Comparison of ENCODE assay signal across 8 mouse cellular contexts in genomic region chr8:75088989-75089881, GRCm38 (mm10). TPM values are rescaled to one million over a fixed set of nuclear protein-coding genes. Genes with fewer than 3 reads are reported as not detected.
DNase-seq lines count a peak whose midpoint lies in the region; ATAC-seq and TF ChIP-seq lines count a peak whose summit lies in the region.

No protein-coding gene starts in this region.

- peak overlapping the region; percentile 51 for H3K4me3 ChIP-seq in gastrocnemius, adult 2 months
- H3K4me3 ChIP-seq in hindbrain, embryonic 14.5 days (replicated peaks; ENCODE audit: low read length) = no peak overlapping the region
- H3K4me3 ChIP-seq in lung, postnatal 0 days (ENCODE audit: low read depth, low read length) = peak overlapping the region; percentile 28; the same call in 1 of the 2 replicates

- H3K4me2 ChIP-seq in hindbrain, embryonic 14.5 days (replicated peaks) = peak overlapping the region; percentile 1
- peak overlapping the region; percentile 48 for H3K4me2 ChIP-seq in lung, postnatal 0 days (replicated peaks; ENCODE audit: low read depth, low read length)

- intact Hi-C loops in gastrocnemius, adult 2 months (cut with DNase I) = no loop called here

- H3K27ac ChIP-seq in gastrocnemius, adult 2 months = peak overlapping the region; percentile 82
- no peak overlapping the region for H3K27ac ChIP-seq in hindbrain, embryonic 14.5 days
- H3K27ac ChIP-seq in lung, postnatal 0 days (ENCODE audit: low read length) = peak overlapping the region; percentile 92

- ATAC-seq in hindbrain, embryonic 14.5 days (ENCODE audit: low FRiP score) = peak; percentile 36; the same call in 1 of the 2 replicates
- peak; percentile 70 for ATAC-seq in lung, postnatal 0 days
- ATAC-seq in erythroid progenitor cell, adult 5-6 weeks (replicated peaks; ENCODE audit: low FRiP score, poor library complexity, severe bottlenecking) = no peak

- peak; percentile 91 for TF ChIP-seq EP300 in lung, postnatal 0 days (IDR thresholded peaks at IDR 0.05)

- peaks cover 3% of the 10 kb centered on the region; the same call in 1 of the 2 replicates for H3K27me3 ChIP-seq in hindbrain, embryonic 14.5 days (ENCODE audit: control insufficient read depth, insufficient read depth, low read length)
- H3K27me3 ChIP-seq in lung, postnatal 0 days (replicated peaks; ENCODE audit: insufficient read depth, low read length) = no peaks in the 10 kb centered on the region

- no peak for TF ChIP-seq CTCF in gastrocnemius, adult 2 months (IDR thresholded peaks at IDR 0.05)
- no peak for TF ChIP-seq CTCF in lung, postnatal 0 days (IDR thresholded peaks at IDR 0.05)

- 26% methylated on average over 6 of the region's 6 CpGs for WGBS in hindbrain, embryonic 14.5 days
- WGBS in lung, postnatal 0 days = 3% methylated on average over 6 of the region's 6 CpGs

- H3K36me3 ChIP-seq in hindbrain, embryonic 14.5 days (replicated peaks; ENCODE audit: control insufficient read depth, insufficient read depth) = no peaks in the 10 kb centered on the region
- H3K36me3 ChIP-seq in lung, postnatal 0 days (ENCODE audit: insufficient read depth, low read length) = no peaks in the 10 kb centered on the region

- no peaks in the 10 kb centered on the region for H3K9me3 ChIP-seq in hindbrain, embryonic 14.5 days (ENCODE audit: control insufficient read depth, low read length)
- H3K9me3 ChIP-seq in lung, postnatal 0 days (ENCODE audit: low read length) = no peaks in the 10 kb centered on the region

- peak overlapping the region; percentile 44; the same call in 1 of the 2 replicates for H3K9ac ChIP-seq in hindbrain, embryonic 14.5 days
- H3K9ac ChIP-seq in lung, postnatal 0 days (replicated peaks; ENCODE audit: low read depth) = 0 out of 2 replicates have a peak overlapping the region, but pooled peaks have one; percentile 16

- H3K4me1 ChIP-seq in hindbrain, embryonic 14.5 days (replicated peaks; ENCODE audit: control insufficient read depth, insufficient read depth, low read length) = peaks cover 14% of the 10 kb centered on the region; the same call in 1 of the 2 replicates
- H3K4me1 ChIP-seq in lung, postnatal 0 days (ENCODE audit: insufficient read depth, low read depth, low read length) = peaks cover 12% of the 10 kb centered on the region; the same call in 1 of the 2 replicates

- DNase-seq in MN1 (ENCODE audit: low spot score) = peak; percentile 85
- peak; percentile 57 for DNase-seq in c-Kit-positive CD71-positive TER-119-positive erythroid progenitor cells, embryonic 14.5 days (ENCODE audit: low spot score)
- peak; percentile 70 for DNase-seq in gastrocnemius, adult 2 months
- peak; percentile 83 for DNase-seq in hindbrain, embryonic 14.5 days (ENCODE audit: low spot score)
- peak; percentile 17 to 31 for DNase-seq in layer of hippocampus, postnatal 25 days (ENCODE audit: extremely low spot score in 1 of 2, low spot score in 1 of 2)
- peak; percentile 98 for DNase-seq in lung, postnatal 0 days (ENCODE audit: low spot score)
- peak; percentile 64 for DNase-seq in ovary, postnatal 14 days (ENCODE audit: low spot score)

RNA-seq across cellular contexts. Expression of gene Hmox1, which starts 4.2 kb away (rescaled TPM):
- total RNA-seq in gastrocnemius, adult 2 months (2021) = 1 to 10 TPM; 5.8 to 7.4 TPM
- polyA plus RNA-seq in hindbrain, embryonic 14.5 days (2014; fragmentation: Nextera tagmentation; extraction: Ambion mirVana) = 10.2 and 10.5 TPM in 2 replicates
- total RNA-seq in layer of hippocampus, postnatal 25 days (2021) = 1 to 10 TPM; 6.3 to 7.0 TPM
- polyA plus RNA-seq in lung, postnatal 0 days (2015; fragmentation: Nextera tagmentation; extraction: Ambion mirVana) = 33.6 and 38.7 TPM in 2 replicates
- 66.7 and 90.8 TPM in 2 replicates for total RNA-seq in erythroid progenitor cell, adult 5-6 weeks (2015; ENCODE audit: low replicate concordance)
- 68.0 and 100 TPM in 2 replicates for total RNA-seq in erythroid progenitor cell, adult 5-6 weeks (2017; ENCODE audit: low replicate concordance)

RNA-seq across cellular contexts. Expression of gene Mcm5, which starts 20.1 kb away (rescaled TPM):
- 1 to 10 TPM in 1 of 2 experiments, under 1 TPM in 1; 0.89 to 1.1 TPM for total RNA-seq in gastrocnemius, adult 2 months (2021)
- 27.0 and 33.3 TPM in 2 replicates for polyA plus RNA-seq in hindbrain, embryonic 14.5 days (2014; fragmentation: Nextera tagmentation; extraction: Ambion mirVana)
- total RNA-seq in layer of hippocampus, postnatal 25 days (2021) = 1 to 10 TPM; 6.2 to 7.1 TPM
- polyA plus RNA-seq in lung, postnatal 0 days (2015; fragmentation: Nextera tagmentation; extraction: Ambion mirVana) = 14.6 and 14.9 TPM in 2 replicates
- 54.1 and 104 TPM in 2 replicates for total RNA-seq in erythroid progenitor cell, adult 5-6 weeks (2015; ENCODE audit: low replicate concordance)
- total RNA-seq in erythroid progenitor cell, adult 5-6 weeks (2017; ENCODE audit: low replicate concordance) = 166 and 198 TPM in 2 replicates

RNA-seq across cellular contexts. Expression of gene Tom1, which starts 55.7 kb away (rescaled TPM):
- total RNA-seq in gastrocnemius, adult 2 months (2021) = 10 to 100 TPM; 45.9 to 49.7 TPM
- 33.3 and 36.8 TPM in 2 replicates for polyA plus RNA-seq in hindbrain, embryonic 14.5 days (2014; fragmentation: Nextera tagmentation; extraction: Ambion mirVana)
- total RNA-seq in layer of hippocampus, postnatal 25 days (2021) = 10 to 100 TPM; 37.3 to 38.7 TPM
- 29.7 and 34.3 TPM in 2 replicates for polyA plus RNA-seq in lung, postnatal 0 days (2015; fragmentation: Nextera tagmentation; extraction: Ambion mirVana)
- total RNA-seq in erythroid progenitor cell, adult 5-6 weeks (2015; ENCODE audit: low replicate concordance) = 17.3 and 18.0 TPM in 2 replicates
- total RNA-seq in erythroid progenitor cell, adult 5-6 weeks (2017; ENCODE audit: low replicate concordance) = 4.4 and 9.5 TPM in 2 replicates

Comparison
In these comparisons a context has a peak if more than half of its experiments do, and no peak if none do; other contexts are left out.
1. DNase-seq: peak in every context shown above with its lines; median percentile 98 in lung, postnatal 0 days; 85 in MN1; 83 in hindbrain, embryonic 14.5 days; 70 in gastrocnemius, adult 2 months; 64 in ovary, postnatal 14 days; 57 in c-Kit-positive CD71-positive TER-119-positive erythroid progenitor cells, embryonic 14.5 days; 24 in layer of hippocampus, postnatal 25 days.
2. RNA of gene Hmox1, which starts 4.2 kb away (total RNA-seq): 66.7 to 100 TPM in erythroid progenitor cell, adult 5-6 weeks; 5.8 to 7.4 TPM in gastrocnemius, adult 2 months and 6.3 to 7.0 TPM in layer of hippocampus, postnatal 25 days; every median in the first group is over 4 times any median in the second.
3. RNA of gene Mcm5, which starts 20.1 kb away (total RNA-seq): 54.1 to 198 TPM in erythroid progenitor cell, adult 5-6 weeks; 6.2 to 7.1 TPM in layer of hippocampus, postnatal 25 days and 0.89 to 1.1 TPM in gastrocnemius, adult 2 months; every median in the first group is over 4 times any median in the second.